Mouse (Mus musculus) limb, embryonic 11.5 days (tissue): Measurements from ENCODE around the gene Mon2. TPM values are rescaled to one million over a fixed set of nuclear protein-coding genes. Genes with fewer than 3 reads are reported as not detected.

Source experiments
- ATAC-seq: fragments of 200-750 bp; cut with Nextera tagmentation; 2 replicates; pipeline ENCODE4 v1.8.0; 2017; ENCODE audit warnings: low read depth; ENCODE audit not compliant: insufficient number of reproducible peaks, low FRiP score, low TSS enrichment
- DNase-seq: peaks from one replicate; pipeline ENCODE4 v3.0.0-alpha.2; 2015; ENCODE audit warnings: low spot score
- H3K27ac ChIP-seq: fragments of 300-500 bp; sonication (generic); replicated peaks from 2 replicates; pipeline ENCODE4 v1.5.1; 2014; ENCODE audit warnings: low read depth, mild to moderate bottlenecking, low read length
- H3K27me3 ChIP-seq: fragments of 300-500 bp; sonication (generic); 2 replicates; pipeline ENCODE4 v1.6.1; 2014; ENCODE audit warnings: mild to moderate bottlenecking, low read length, mixed read lengths; ENCODE audit not compliant: control insufficient read depth, insufficient read depth
- H3K36me3 ChIP-seq: fragments of 300-500 bp; sonication (generic); 2 replicates; pipeline ENCODE4 v1.6.1; 2014; ENCODE audit warnings: mild to moderate bottlenecking, low read length, moderate library complexity, mixed read lengths; ENCODE audit not compliant: control insufficient read depth, insufficient read depth
- H3K4me1 ChIP-seq: fragments of 300-500 bp; sonication (generic); 2 replicates; pipeline ENCODE4 v1.6.1; 2014; ENCODE audit warnings: low read length, mixed read lengths; ENCODE audit not compliant: control insufficient read depth, insufficient read depth
- H3K4me2 ChIP-seq: fragments of 300-500 bp; sonication (generic); 2 replicates; pipeline ENCODE4 v1.6.1; 2014; ENCODE audit warnings: low read depth, mild to moderate bottlenecking, moderate library complexity; ENCODE audit not compliant: severe bottlenecking
- H3K4me3 ChIP-seq: fragments of 300-500 bp; sonication (generic); 2 replicates; pipeline ENCODE4 v1.5.1; 2014; ENCODE audit warnings: low read depth, low read length
- H3K9ac ChIP-seq: fragments of 300-500 bp; sonication (generic); 2 replicates; pipeline ENCODE4 v1.6.1; 2014; ENCODE audit warnings: mild to moderate bottlenecking, low read length
- H3K9me3 ChIP-seq: fragments of 300-500 bp; sonication (generic); 2 replicates; pipeline ENCODE4 v1.6.1; 2016; ENCODE audit warnings: low read length; ENCODE audit not compliant: control insufficient read depth
- WGBS: fragments of 180-500 bp; shearing (Covaris S2); extraction: QIAGEN DNeasy Blood & Tissue Kit; methylation state at CpG from one replicate; pipeline ENCODE4 v1.1.7; 2014; 5-methylcytosine and 5-hydroxymethylcytosine counted together
- polyA plus RNA-seq: library from polyadenylated mRNA; unstranded; fragments of >200 nt; fragmentation: Nextera tagmentation; extraction: Ambion mirVana; gene quantifications from 2 replicates; pipeline ENCODE4 v1.2.1, GENCODE M21; 2014

The Mon2 gene
- polyA plus RNA-seq, 1 experiment from 2014 or later: 27.4 TPM

GRCm38 (mm10) chr10:122994402-122995107 is 81.8 kb downstream of the Mon2 start:
- WGBS: 85% methylated on average over 17 of the region's 17 CpGs
- Histone ChIP-seq H3K27me3 (no peaks in the 10 kb centered on the region), H3K4me3 (no peak overlapping the region), H3K9ac (no peak overlapping the region), H3K9me3 (no peaks in the 10 kb centered on the region), H3K36me3 (peaks cover 12% of the 10 kb centered on the region; the same call in 1 of the 2 replicates), H3K4me1 (no peaks in the 10 kb centered on the region), H3K4me2 (no peak overlapping the region), H3K27ac (no peak overlapping the region)
- DNase-seq (no peak), ATAC-seq (no peak)

GRCm38 (mm10) chr10:122991648-122992047 is 84.7 kb downstream of the Mon2 start:
- 90% methylated on average over 9 of the region's 9 CpGs for WGBS
- no peak overlapping the region for H3K27ac ChIP-seq
- no peak for ATAC-seq
- peaks cover 6% of the 10 kb centered on the region; the same call in 1 of the 2 replicates for H3K4me1 ChIP-seq
- peaks cover 12% of the 10 kb centered on the region; the same call in 1 of the 2 replicates for H3K36me3 ChIP-seq
- H3K27me3 ChIP-seq: no peaks in the 10 kb centered on the region
- no peak overlapping the region for H3K9ac ChIP-seq
- H3K9me3 ChIP-seq: no peaks in the 10 kb centered on the region
- no peak overlapping the region for H3K4me3 ChIP-seq
- no peak overlapping the region for H3K4me2 ChIP-seq
- DNase-seq: no peak

GRCm38 (mm10) chr10:122991053-122991452 is 85.3 kb downstream of the Mon2 start:
- H3K4me1 ChIP-seq: peaks cover 6% of the 10 kb centered on the region; the same call in 1 of the 2 replicates
- no peaks in the 10 kb centered on the region for H3K27me3 ChIP-seq
- H3K27ac ChIP-seq: no peak overlapping the region
- no peaks in the 10 kb centered on the region for H3K9me3 ChIP-seq
- H3K4me2 ChIP-seq: no peak overlapping the region
- 98% methylated on average over 9 of the region's 9 CpGs for WGBS
- no peak overlapping the region for H3K9ac ChIP-seq
- H3K4me3 ChIP-seq: no peak overlapping the region
- H3K36me3 ChIP-seq: peaks cover 8% of the 10 kb centered on the region; the same call in 1 of the 2 replicates
- no peak for ATAC-seq
- no peak for DNase-seq

GRCm38 (mm10) chr10:122990606-122991005 is 85.7 kb downstream of the Mon2 start:
- WGBS: 92% methylated on average over 6 of the region's 6 CpGs
- no peak for ATAC-seq
- no peak overlapping the region for H3K4me2 ChIP-seq
- peaks cover 5% of the 10 kb centered on the region; the same call in 1 of the 2 replicates for H3K36me3 ChIP-seq
- no peak overlapping the region for H3K27ac ChIP-seq
- no peaks in the 10 kb centered on the region for H3K9me3 ChIP-seq
- no peak overlapping the region for H3K4me3 ChIP-seq
- no peak for DNase-seq
- H3K9ac ChIP-seq: no peak overlapping the region
- peaks cover 6% of the 10 kb centered on the region; the same call in 1 of the 2 replicates for H3K4me1 ChIP-seq
- no peaks in the 10 kb centered on the region for H3K27me3 ChIP-seq

- Histone ChIP-seq H3K4me1 (peaks cover 6% of the 10 kb centered on the region; the same call in 1 of the 2 replicates), H3K4me3 (no peak overlapping the region), H3K27me3 (no peaks in the 10 kb centered on the region), H3K36me3 (peaks cover 3% of the 10 kb centered on the region; the same call in 1 of the 2 replicates), H3K9me3 (no peaks in the 10 kb centered on the region), H3K9ac (no peak overlapping the region), H3K4me2 (no peak overlapping the region), H3K27ac (no peak overlapping the region)
- 96% methylated on average over 9 of the region's 9 CpGs for WGBS
- ATAC-seq: no peak
- no peak for DNase-seq
Measured at GRCm38 (mm10) chr10:122989916-122990315, 86.4 kb downstream of the Mon2 start.

- peaks cover 6% of the 10 kb centered on the region for H3K4me1 ChIP-seq
- H3K36me3 ChIP-seq: peaks cover 3% of the 10 kb centered on the region; the same call in 1 of the 2 replicates
- ATAC-seq (no peak), DNase-seq (no peak)
- no peaks in the 10 kb centered on the region for H3K27me3 ChIP-seq
- H3K9ac ChIP-seq: no peak overlapping the region
- H3K4me2 ChIP-seq: no peak overlapping the region
- H3K9me3 ChIP-seq: no peaks in the 10 kb centered on the region
- no peak overlapping the region for H3K4me3 ChIP-seq
- no peak overlapping the region for H3K27ac ChIP-seq
- WGBS: 86% methylated on average over 7 of the region's 7 CpGs
Measured at GRCm38 (mm10) chr10:122988372-122988771, 87.9 kb downstream of the Mon2 start.

- no peak for ATAC-seq
- peaks cover 10% of the 10 kb centered on the region for H3K4me1 ChIP-seq
- H3K4me3 ChIP-seq: no peak overlapping the region
- no peaks in the 10 kb centered on the region for H3K27me3 ChIP-seq
- H3K9ac ChIP-seq: no peak overlapping the region
- 24% methylated on average over 9 of the region's 9 CpGs for WGBS
- no peak overlapping the region for H3K27ac ChIP-seq
- no peak overlapping the region for H3K4me2 ChIP-seq
- DNase-seq: peak; percentile 64
- no peaks in the 10 kb centered on the region for H3K9me3 ChIP-seq
- peaks cover 3% of the 10 kb centered on the region; the same call in 1 of the 2 replicates for H3K36me3 ChIP-seq
Measured at GRCm38 (mm10) chr10:122987671-122988128, 88.6 kb downstream of the Mon2 start.

GRCm38 (mm10) chr10:122986320-122987225 is 89.7 kb downstream of the Mon2 start:
- WGBS: 14% methylated on average over 37 of the region's 54 CpGs
- H3K9ac ChIP-seq: peak overlapping the region; percentile 92
- peak overlapping the region; percentile 99 for H3K27ac ChIP-seq
- peak overlapping the region; percentile 60 for H3K4me2 ChIP-seq
- no peaks in the 10 kb centered on the region for H3K9me3 ChIP-seq
- H3K36me3 ChIP-seq: peaks cover 3% of the 10 kb centered on the region; the same call in 1 of the 2 replicates
- DNase-seq (peak; percentile 87), ATAC-seq (peak; percentile 82)
- peak overlapping the region; percentile 64 for H3K4me3 ChIP-seq
- H3K27me3 ChIP-seq: no peaks in the 10 kb centered on the region
- H3K4me1 ChIP-seq: peaks cover 10% of the 10 kb centered on the region
